Mouse (Mus musculus) small intestine, adult 2 months (tissue): ENCODE results near the gene Ubash3a. TPM values are rescaled to one million over a fixed set of nuclear protein-coding genes. Genes with fewer than 3 reads are reported as not detected.

Source experiments
- H3K27ac ChIP-seq: fragments of 200-500 bp; 2 replicates; pipeline ENCODE4 v1.5.1; 2012; ENCODE audit warnings: low read depth, low read length, control low read depth, inconsistent platforms; ENCODE audit not compliant: insufficient read depth
- H3K27me3 ChIP-seq: fragments of 200-500 bp; 2 replicates; pipeline ENCODE4 v1.6.1; 2012; ENCODE audit warnings: mild to moderate bottlenecking, moderate library complexity, low read length, inconsistent platforms; ENCODE audit not compliant: control insufficient read depth, insufficient read depth
- H3K36me3 ChIP-seq: fragments of 200-500 bp; 2 replicates; pipeline ENCODE4 v1.6.1; 2012; ENCODE audit warnings: mild to moderate bottlenecking, low read length, control low read depth, inconsistent platforms; ENCODE audit not compliant: control insufficient read depth, insufficient read depth
- H3K4me1 ChIP-seq: fragments of 200-500 bp; 2 replicates; pipeline ENCODE4 v1.6.1; 2012; ENCODE audit warnings: low read length, inconsistent platforms, mixed read lengths; ENCODE audit not compliant: control insufficient read depth, insufficient read depth, insufficient read length
- H3K4me3 ChIP-seq: fragments of 200-500 bp; 2 replicates; pipeline ENCODE4 v1.5.1; 2012; ENCODE audit warnings: low read depth, mild to moderate bottlenecking, control low read depth, inconsistent platforms, low read length, moderate library complexity
- CTCF ChIP-seq: fragments of 200-500 bp; IDR thresholded peaks from 2 replicates; pipeline ENCODE4 v1.5.1; 2012; ENCODE audit warnings: low read depth, mild to moderate bottlenecking, control low read depth, inconsistent platforms, low read length, moderate library complexity, mixed read lengths; ENCODE audit not compliant: insufficient replicate concordance, insufficient read length; ENCODE audit errors: extremely low read depth
- POLR2A ChIP-seq: fragments of 200-500 bp; IDR thresholded peaks from 2 replicates; pipeline ENCODE4 v1.6.1; 2012; ENCODE audit warnings: low read depth, mild to moderate bottlenecking, control low read depth, inconsistent platforms, low read length, moderate library complexity
- WGBS: fragments of 180-500 bp; shearing (Covaris S2); methylation state at CpG from one replicate; pipeline ENCODE4 v1.1.7; 2018; 5-methylcytosine and 5-hydroxymethylcytosine counted together
- polyA plus RNA-seq: library from polyadenylated mRNA; depleted of rRNA; stranded (reverse); fragments of >200 nt; gene quantifications from 2 replicates; pipeline ENCODE4 v1.2.3, GENCODE M21; 2012

Gene Ubash3a
- polyA plus RNA-seq, 1 experiment, result 0.98 TPM

- no peak overlapping the region for H3K27ac ChIP-seq
- no peaks in the 10 kb centered on the region for H3K36me3 ChIP-seq
- TF ChIP-seq POLR2A (no peak), CTCF (no peak)
- no peaks in the 10 kb centered on the region for H3K27me3 ChIP-seq
- no peaks in the 10 kb centered on the region for H3K4me1 ChIP-seq
- 70% methylated on average over 9 of the region's 9 CpGs for WGBS
- no peak overlapping the region for H3K4me3 ChIP-seq
These were observed 14.3 kb upstream of the Ubash3a start for GRCm38 (mm10) chr17:31193360-31193759.

- Histone ChIP-seq H3K4me1 (no peaks in the 10 kb centered on the region), H3K27ac (no peak overlapping the region), H3K27me3 (no peaks in the 10 kb centered on the region), H3K4me3 (no peak overlapping the region), H3K36me3 (no peaks in the 10 kb centered on the region)
- TF ChIP-seq CTCF (no peak), POLR2A (no peak)
- WGBS, result 77% methylated on average over 6 of the region's 6 CpGs
These were observed 12.5 kb upstream of the Ubash3a start for GRCm38 (mm10) chr17:31195207-31195606.

GRCm38 (mm10) chr17:31196283-31196682 lies 11.4 kb upstream of the Ubash3a start:
- no peaks in the 10 kb centered on the region for H3K4me1 ChIP-seq
- TF ChIP-seq CTCF (no peak), POLR2A (no peak)
- H3K27me3 ChIP-seq, result no peaks in the 10 kb centered on the region
- no peak overlapping the region for H3K4me3 ChIP-seq
- no peaks in the 10 kb centered on the region for H3K36me3 ChIP-seq
- H3K27ac ChIP-seq, result no peak overlapping the region
- 79% methylated on average over 7 of the region's 7 CpGs for WGBS

GRCm38 (mm10) chr17:31198877-31199276 lies 8.8 kb upstream of the Ubash3a start, which contains the start of gene Tmprss3:
TSS of gene Tmprss3 (minus strand) at chr17:31198977.
- no peaks in the 10 kb centered on the region for H3K36me3 ChIP-seq
- TF ChIP-seq POLR2A (no peak), CTCF (no peak)
- no peak within 1 kb of the TSS for H3K27ac ChIP-seq
- H3K4me3 ChIP-seq, result no peak within 1 kb of the TSS
- H3K27me3 ChIP-seq, result no peaks in the 10 kb centered on the region
- WGBS, result 88% methylated on average over 11 of the region's 11 CpGs
- no peaks in the 10 kb centered on the region for H3K4me1 ChIP-seq

GRCm38 (mm10) chr17:31208654-31209053 lies 981 bp downstream of the Ubash3a start:
- Histone ChIP-seq H3K27me3 (no peaks in the 10 kb centered on the region), H3K27ac (no peak overlapping the region), H3K4me1 (no peaks in the 10 kb centered on the region), H3K4me3 (peak overlapping the region; percentile 28), H3K36me3 (no peaks in the 10 kb centered on the region)
- 81% methylated on average over 8 of the region's 8 CpGs for WGBS
- TF ChIP-seq POLR2A (no peak), CTCF (no peak)

- H3K27me3 ChIP-seq, result no peaks in the 10 kb centered on the region
- H3K4me1 ChIP-seq, result no peaks in the 10 kb centered on the region
- no peak overlapping the region; the same call in 1 of the 2 replicates for H3K4me3 ChIP-seq
- WGBS, result 85% methylated on average over 11 of the region's 11 CpGs
- no peaks in the 10 kb centered on the region for H3K36me3 ChIP-seq
- TF ChIP-seq POLR2A (no peak), CTCF (no peak)
- H3K27ac ChIP-seq, result no peak overlapping the region
These were observed 1.8 kb downstream of the Ubash3a start for GRCm38 (mm10) chr17:31209376-31209930.

GRCm38 (mm10) chr17:31210299-31210698 lies 2.6 kb downstream of the Ubash3a start:
- H3K27ac ChIP-seq, result no peak overlapping the region

More at GRCm38 (mm10) chr17:31210299-31210698, 2.6 kb downstream of the Ubash3a start:
- 74% methylated on average over 7 of the region's 7 CpGs for WGBS
- no peaks in the 10 kb centered on the region for H3K4me1 ChIP-seq
- H3K27me3 ChIP-seq, result no peaks in the 10 kb centered on the region
- no peak overlapping the region for H3K4me3 ChIP-seq
- TF ChIP-seq POLR2A (no peak), CTCF (no peak)
- no peaks in the 10 kb centered on the region for H3K36me3 ChIP-seq
